Mouse (Mus musculus): ENCODE data around the gene Ucp2. TPM values are rescaled to one million over a fixed set of nuclear protein-coding genes. Genes with fewer than 3 reads are reported as not detected.

Gene Ucp2
- polyA plus RNA-seq, 1 experiment from 2014 or later: 617 TPM

DNA sequence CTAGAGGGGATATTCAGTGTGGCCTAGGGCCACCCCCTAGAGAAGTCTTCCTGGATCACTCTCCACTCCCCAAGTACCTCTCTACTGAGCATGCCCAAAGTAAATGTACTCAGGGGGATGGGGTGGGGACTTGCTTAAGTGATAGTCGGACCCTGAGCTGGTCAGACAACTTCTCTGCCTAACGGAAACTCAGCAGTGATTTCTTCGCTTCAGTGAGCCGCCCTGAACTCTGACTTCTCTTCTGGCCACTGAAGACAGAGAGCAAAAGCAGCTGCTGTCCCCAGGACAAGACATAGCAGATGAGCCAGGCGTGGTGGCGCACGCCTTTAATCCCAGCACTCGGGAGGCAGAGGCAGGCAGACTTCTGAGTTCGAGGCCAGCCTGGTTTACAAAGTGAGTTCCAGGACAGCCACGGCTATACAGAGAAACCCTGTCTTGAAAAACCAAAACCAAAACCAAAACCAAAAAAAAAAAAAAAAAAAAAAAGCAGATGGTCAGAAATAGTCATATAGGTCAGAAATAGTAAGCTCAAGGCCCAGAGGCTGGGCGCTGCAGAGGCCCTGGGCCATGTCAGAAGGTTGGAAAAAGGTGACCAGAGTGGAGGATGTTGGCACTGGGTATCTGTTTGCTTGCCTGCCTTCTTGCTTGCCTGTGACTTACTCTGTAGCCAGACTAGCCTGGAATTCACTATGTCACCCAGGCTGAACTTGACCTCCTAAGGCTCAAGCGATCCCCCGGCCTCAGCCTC, 11.8 kb downstream of the Ucp2 start:
- Histone ChIP-seq H3K27me3 (replicated peaks; ENCODE audit: insufficient read depth, low read length) (no peaks in the 10 kb centered on the region), H3K36me3 (ENCODE audit: insufficient read depth, low read length) (peaks cover 3% of the 10 kb centered on the region; the same call in 1 of the 2 replicates), H3K4me1 (ENCODE audit: insufficient read depth, low read depth, low read length) (no peaks in the 10 kb centered on the region; the same call in 1 of the 2 replicates), H3K9me3 (ENCODE audit: low read length) (no peaks in the 10 kb centered on the region), H3K4me2 (replicated peaks; ENCODE audit: low read depth, low read length) (no peak overlapping the region), H3K9ac (replicated peaks; ENCODE audit: low read depth) (no peak overlapping the region), H3K27ac (ENCODE audit: low read length) (no peak overlapping the region), H3K4me3 (ENCODE audit: low read depth, low read length) (no peak overlapping the region)
- 73% methylated on average over 13 of the region's 13 CpGs for WGBS
- TF ChIP-seq EP300 (IDR thresholded peaks at IDR 0.05) (no peak), CTCF (IDR thresholded peaks at IDR 0.05) (no peak)
- ATAC-seq (no peak), DNase-seq (ENCODE audit: low spot score) (no peak)

DNA sequence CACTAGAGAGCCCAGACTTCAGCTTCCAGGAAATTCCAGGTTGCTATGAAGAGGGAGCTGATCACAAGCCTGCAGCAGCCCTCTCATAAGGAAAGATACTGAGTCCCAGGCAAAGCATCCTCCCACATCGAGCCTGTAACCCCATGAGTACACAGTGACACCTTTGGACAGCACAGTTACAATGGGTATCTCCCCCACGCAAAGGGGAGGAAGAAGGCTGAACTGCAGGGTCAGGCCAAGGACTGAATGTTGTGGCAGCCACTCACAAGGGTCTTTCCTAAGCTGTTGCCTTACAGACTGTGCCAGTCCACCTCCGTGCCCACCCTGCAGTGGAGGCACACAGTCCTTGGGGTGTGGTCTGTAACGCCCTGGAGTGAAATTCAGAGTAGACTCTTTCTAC, 13.4 kb downstream of the Ucp2 start:
- H3K27ac ChIP-seq (ENCODE audit: low read length): no peak overlapping the region
- no peaks in the 10 kb centered on the region for H3K9me3 ChIP-seq (ENCODE audit: low read length)
- no peak overlapping the region for H3K4me2 ChIP-seq (replicated peaks; ENCODE audit: low read depth, low read length)
- TF ChIP-seq CTCF (IDR thresholded peaks at IDR 0.05): peak; percentile 17; the same call in 1 of the 2 replicates
- no peak for TF ChIP-seq EP300 (IDR thresholded peaks at IDR 0.05)
- H3K36me3 ChIP-seq (ENCODE audit: insufficient read depth, low read length): no peaks in the 10 kb centered on the region
- DNase-seq (ENCODE audit: low spot score): no peak
- 58% methylated on average over 4 of the region's 4 CpGs for WGBS
- H3K4me1 ChIP-seq (ENCODE audit: insufficient read depth, low read depth, low read length): no peaks in the 10 kb centered on the region
- H3K27me3 ChIP-seq (replicated peaks; ENCODE audit: insufficient read depth, low read length): no peaks in the 10 kb centered on the region
- H3K4me3 ChIP-seq (ENCODE audit: low read depth, low read length): no peak overlapping the region
- ATAC-seq: no peak
- H3K9ac ChIP-seq (replicated peaks; ENCODE audit: low read depth): no peak overlapping the region

DNA sequence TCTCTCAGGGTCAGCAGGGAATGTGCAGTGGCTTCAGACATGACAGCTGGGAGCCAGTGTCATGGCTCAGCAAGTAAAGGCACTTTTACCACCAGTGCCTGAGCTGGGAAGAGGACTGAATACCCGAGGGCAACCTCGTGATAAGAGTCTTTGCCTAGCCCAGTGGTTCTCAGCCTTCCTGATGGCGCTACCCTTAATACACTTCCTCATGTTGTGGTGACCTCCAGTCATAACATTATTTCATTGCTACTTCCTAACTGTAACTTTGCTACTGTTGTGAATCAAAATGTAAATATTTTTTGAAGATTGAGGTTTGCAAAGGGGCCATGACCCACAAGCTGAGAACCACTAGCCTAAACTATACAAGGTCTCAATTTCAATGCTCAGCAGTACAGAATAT, 15.5 kb downstream of the Ucp2 start:
- WGBS: 36% methylated on average over 3 of the region's 3 CpGs
- TF ChIP-seq CTCF (IDR thresholded peaks at IDR 0.05) (no peak), EP300 (IDR thresholded peaks at IDR 0.05) (no peak)
- Histone ChIP-seq H3K27ac (ENCODE audit: low read length) (no peak overlapping the region), H3K9me3 (ENCODE audit: low read length) (no peaks in the 10 kb centered on the region), H3K4me3 (ENCODE audit: low read depth, low read length) (no peak overlapping the region), H3K36me3 (ENCODE audit: insufficient read depth, low read length) (no peaks in the 10 kb centered on the region), H3K4me2 (replicated peaks; ENCODE audit: low read depth, low read length) (no peak overlapping the region), H3K27me3 (replicated peaks; ENCODE audit: insufficient read depth, low read length) (no peaks in the 10 kb centered on the region), H3K9ac (replicated peaks; ENCODE audit: low read depth) (no peak overlapping the region), H3K4me1 (ENCODE audit: insufficient read depth, low read depth, low read length) (no peaks in the 10 kb centered on the region)
- ATAC-seq (no peak), DNase-seq (ENCODE audit: low spot score) (no peak)

DNA sequence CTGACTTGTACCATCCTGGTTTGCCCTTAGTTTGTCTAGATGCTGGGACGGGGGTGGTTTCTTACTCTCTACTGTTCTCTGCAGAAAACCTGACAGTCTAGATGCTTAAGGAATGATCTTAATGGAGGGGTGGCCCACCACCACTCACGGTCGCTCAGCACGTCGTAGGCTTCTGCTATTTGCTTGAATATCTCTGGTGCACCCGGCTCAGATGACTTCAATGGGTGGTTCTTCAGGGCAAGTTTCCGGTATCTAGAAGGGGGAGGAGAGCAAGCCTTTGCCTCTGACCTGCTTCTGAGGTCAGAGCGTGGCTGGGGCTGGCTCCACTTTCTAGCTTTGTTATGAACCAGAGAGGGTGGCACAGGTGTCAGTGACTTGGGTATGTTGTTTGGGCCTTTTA, 18.5 kb downstream of the Ucp2 start:
- Histone ChIP-seq H3K27me3 (replicated peaks; ENCODE audit: insufficient read depth, low read length) (no peaks in the 10 kb centered on the region), H3K4me3 (ENCODE audit: low read depth, low read length) (no peak overlapping the region), H3K36me3 (ENCODE audit: insufficient read depth, low read length) (no peaks in the 10 kb centered on the region), H3K27ac (ENCODE audit: low read length) (no peak overlapping the region), H3K4me2 (replicated peaks; ENCODE audit: low read depth, low read length) (no peak overlapping the region), H3K4me1 (ENCODE audit: insufficient read depth, low read depth, low read length) (no peaks in the 10 kb centered on the region), H3K9ac (replicated peaks; ENCODE audit: low read depth) (no peak overlapping the region), H3K9me3 (ENCODE audit: low read length) (no peaks in the 10 kb centered on the region)
- WGBS: 60% methylated on average over 8 of the region's 8 CpGs
- no peak for DNase-seq (ENCODE audit: low spot score)
- ATAC-seq: no peak
- TF ChIP-seq EP300 (IDR thresholded peaks at IDR 0.05) (no peak), CTCF (IDR thresholded peaks at IDR 0.05) (no peak)

DNA sequence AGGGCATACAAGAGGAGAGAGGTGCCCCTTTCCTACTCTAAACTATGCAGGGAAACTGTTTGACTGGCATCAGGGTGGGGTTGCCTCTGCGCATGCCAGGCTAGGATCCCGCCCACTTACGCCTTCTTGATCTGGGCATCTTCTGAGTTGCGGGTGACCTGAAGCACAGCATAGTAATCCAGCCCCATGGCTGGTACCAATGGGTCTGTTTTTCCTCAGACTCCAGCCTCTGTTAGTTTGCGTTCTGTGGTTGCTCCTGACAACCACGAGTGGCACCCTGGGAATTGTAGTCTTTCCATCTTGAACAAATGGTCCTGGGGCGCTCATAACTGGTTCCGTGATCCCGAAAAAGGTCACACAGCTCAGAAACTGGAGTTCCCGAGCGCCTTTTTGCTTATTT, 21.4 kb downstream of the Ucp2 start, which contains the start of gene Dnajb13:
TSS of gene Dnajb13 (minus strand) at position 388 of the 400 bp plus-strand sequence.
- Histone ChIP-seq H3K4me3 (ENCODE audit: low read depth, low read length) (no peak within 1 kb of the TSS), H3K4me1 (ENCODE audit: insufficient read depth, low read depth, low read length) (no peaks in the 10 kb centered on the region), H3K27ac (ENCODE audit: low read length) (no peak within 1 kb of the TSS), H3K36me3 (ENCODE audit: insufficient read depth, low read length) (no peaks in the 10 kb centered on the region), H3K27me3 (replicated peaks; ENCODE audit: insufficient read depth, low read length) (no peaks in the 10 kb centered on the region), H3K9ac (replicated peaks; ENCODE audit: low read depth) (no peak within 1 kb of the TSS), H3K4me2 (replicated peaks; ENCODE audit: low read depth, low read length) (no peak within 1 kb of the TSS), H3K9me3 (ENCODE audit: low read length) (no peaks in the 10 kb centered on the region)
- ATAC-seq (0 out of 2 replicates have a peak, but pooled peaks have one; percentile 26), DNase-seq (ENCODE audit: low spot score) (no peak)
- no peak for TF ChIP-seq EP300 (IDR thresholded peaks at IDR 0.05)
- no peak for TF ChIP-seq CTCF (IDR thresholded peaks at IDR 0.05)
- WGBS: 47% methylated on average over 11 of the region's 11 CpGs

DNA sequence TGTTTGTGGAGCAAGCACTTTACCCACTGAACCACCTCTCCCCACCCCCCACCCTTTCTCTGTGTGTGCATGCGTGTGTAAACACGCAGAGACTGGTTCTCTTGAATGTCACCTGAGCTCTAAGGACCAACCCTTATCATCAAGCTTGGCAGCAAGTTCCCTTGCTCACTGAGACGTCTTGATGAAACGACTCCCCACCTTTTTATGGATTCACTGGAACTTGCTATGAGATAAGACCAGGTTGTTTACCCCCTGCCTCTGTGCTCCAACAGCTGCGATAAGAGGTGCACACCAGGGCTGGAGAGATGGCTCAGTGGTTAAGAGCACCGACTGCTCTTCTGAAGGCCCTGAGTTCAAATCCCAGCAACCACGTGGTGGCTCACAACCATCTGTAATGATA, 27.1 kb downstream of the Ucp2 start:
- no peak for TF ChIP-seq CTCF (IDR thresholded peaks at IDR 0.05)
- TF ChIP-seq EP300 (IDR thresholded peaks at IDR 0.05): no peak
- ATAC-seq: no peak
- DNase-seq (ENCODE audit: low spot score): no peak
- H3K27ac ChIP-seq (ENCODE audit: low read length): no peak overlapping the region
- WGBS: 48% methylated on average over 7 of the region's 7 CpGs
- H3K9me3 ChIP-seq (ENCODE audit: low read length): no peaks in the 10 kb centered on the region
- H3K27me3 ChIP-seq (replicated peaks; ENCODE audit: insufficient read depth, low read length): no peaks in the 10 kb centered on the region
- H3K9ac ChIP-seq (replicated peaks; ENCODE audit: low read depth): no peak overlapping the region
- no peaks in the 10 kb centered on the region for H3K4me1 ChIP-seq (ENCODE audit: insufficient read depth, low read depth, low read length)
- no peak overlapping the region for H3K4me2 ChIP-seq (replicated peaks; ENCODE audit: low read depth, low read length)
- no peaks in the 10 kb centered on the region for H3K36me3 ChIP-seq (ENCODE audit: insufficient read depth, low read length)
- H3K4me3 ChIP-seq (ENCODE audit: low read depth, low read length): no peak overlapping the region

Measured in lung, postnatal 0 days (tissue).